Mouse (Mus musculus) brain, embryonic 14.5 days (tissue): ENCODE data around the gene Unc119. TPM values are rescaled to one million over a fixed set of nuclear protein-coding genes. Genes with fewer than 3 reads are reported as not detected.

Experiments
- DNase-seq: peaks from one replicate; pipeline ENCODE4 v3.0.0-alpha.2; 2011; ENCODE audit warnings: low read depth
- CTCF ChIP-seq: fragments of 200-500 bp; IDR thresholded peaks from 2 replicates; pipeline ENCODE4 v1.5.1; 2012; ENCODE audit warnings: inconsistent platforms, mild to moderate bottlenecking, moderate library complexity, borderline replicate concordance; ENCODE audit not compliant: insufficient read depth, insufficient read length; ENCODE audit errors: extremely low read depth
- POLR2A ChIP-seq: fragments of 200-500 bp; IDR thresholded peaks from 2 replicates; pipeline ENCODE4 v1.6.1; 2012; ENCODE audit warnings: mild to moderate bottlenecking, inconsistent platforms, borderline replicate concordance; ENCODE audit not compliant: poor library complexity, insufficient read depth, insufficient read length, severe bottlenecking; ENCODE audit errors: extremely low read depth
- polyA plus RNA-seq: library from polyadenylated mRNA; depleted of rRNA; stranded (reverse); fragments of >200 nt; gene quantifications from 2 replicates; pipeline ENCODE4 v1.2.3, GENCODE M21; 2012

Unc119 gene
- polyA plus RNA-seq, 1 experiment: 137 TPM

DNA sequence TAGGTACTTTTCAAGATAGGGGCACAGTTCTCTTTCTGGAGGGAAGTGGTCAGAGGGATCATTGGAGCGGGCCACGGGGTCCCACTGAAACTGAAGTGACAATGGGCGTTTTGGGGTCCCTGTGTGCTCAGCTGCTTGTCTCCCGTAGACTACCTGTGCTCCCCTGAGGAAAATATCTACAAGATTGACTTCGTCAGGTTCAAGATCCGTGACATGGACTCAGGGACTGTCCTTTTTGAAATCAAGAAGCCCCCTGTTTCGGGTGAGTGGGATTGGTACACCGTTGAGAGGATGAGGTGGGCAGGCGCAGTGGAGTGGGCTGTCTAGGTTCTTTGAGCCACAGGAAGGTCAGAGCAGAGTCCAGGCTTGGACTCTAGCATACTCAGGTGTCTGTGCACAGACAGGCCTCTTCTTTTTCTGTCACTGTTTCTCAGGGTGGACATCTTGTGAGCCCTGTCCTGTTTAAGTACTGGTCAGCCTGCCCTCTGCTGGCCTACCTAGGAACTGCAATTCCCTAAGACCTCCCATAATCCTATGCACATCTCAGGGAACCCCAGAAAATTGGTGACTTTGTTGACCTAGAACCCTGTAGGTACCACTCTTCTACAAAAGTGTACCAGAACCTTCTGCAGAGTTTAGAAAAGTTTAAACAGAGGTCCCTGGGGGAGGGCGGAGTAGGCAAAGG, 3.9 kb downstream of the Unc119 start:
- DNase-seq: peak; percentile 88

DNA sequence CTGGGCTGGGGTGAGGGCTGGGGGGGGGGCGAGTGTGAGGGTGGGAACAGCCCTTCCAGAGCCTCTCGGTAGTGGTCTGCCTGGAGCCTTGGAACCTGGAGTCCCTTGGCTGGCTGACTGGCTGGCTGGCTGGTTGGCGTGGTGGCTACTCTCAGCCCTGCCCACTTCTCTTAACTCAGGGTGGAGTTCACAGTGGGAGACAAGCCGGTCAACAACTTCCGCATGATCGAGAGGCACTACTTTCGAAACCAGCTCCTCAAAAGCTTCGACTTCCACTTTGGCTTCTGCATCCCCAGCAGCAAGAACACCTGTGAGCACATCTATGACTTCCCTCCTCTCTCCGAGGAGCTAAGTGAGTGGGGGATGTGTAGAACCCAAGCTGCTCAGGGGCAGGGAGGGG, 4.6 kb downstream of the Unc119 start:
- no peak for TF ChIP-seq CTCF
- no peak for TF ChIP-seq POLR2A
- no peak for DNase-seq

More for the DNA sequence above, 3.9 kb downstream of the Unc119 start:
- peak; percentile 80; the same call in 1 of the 2 replicates for TF ChIP-seq CTCF
- no peak for TF ChIP-seq POLR2A

DNA sequence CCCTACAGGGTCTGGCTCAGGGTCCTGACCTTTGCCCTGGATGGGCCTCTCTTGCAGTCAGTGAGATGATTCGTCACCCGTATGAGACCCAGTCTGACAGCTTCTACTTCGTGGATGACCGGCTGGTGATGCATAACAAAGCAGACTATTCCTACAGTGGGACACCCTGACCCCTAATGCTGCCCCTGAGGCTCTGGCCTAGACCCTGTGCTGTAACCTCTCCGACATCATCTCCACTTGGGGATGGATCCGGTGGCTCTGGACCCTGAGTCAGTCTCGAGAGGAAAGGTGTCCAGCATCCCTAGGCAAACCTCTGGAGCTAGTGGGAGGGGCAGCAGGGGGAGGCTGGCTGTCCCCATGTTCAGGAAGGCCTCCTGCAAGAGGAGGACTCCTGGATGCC, 5.2 kb downstream of the Unc119 start:
- TF ChIP-seq CTCF (no peak), POLR2A (no peak)
- DNase-seq: no peak

DNA sequence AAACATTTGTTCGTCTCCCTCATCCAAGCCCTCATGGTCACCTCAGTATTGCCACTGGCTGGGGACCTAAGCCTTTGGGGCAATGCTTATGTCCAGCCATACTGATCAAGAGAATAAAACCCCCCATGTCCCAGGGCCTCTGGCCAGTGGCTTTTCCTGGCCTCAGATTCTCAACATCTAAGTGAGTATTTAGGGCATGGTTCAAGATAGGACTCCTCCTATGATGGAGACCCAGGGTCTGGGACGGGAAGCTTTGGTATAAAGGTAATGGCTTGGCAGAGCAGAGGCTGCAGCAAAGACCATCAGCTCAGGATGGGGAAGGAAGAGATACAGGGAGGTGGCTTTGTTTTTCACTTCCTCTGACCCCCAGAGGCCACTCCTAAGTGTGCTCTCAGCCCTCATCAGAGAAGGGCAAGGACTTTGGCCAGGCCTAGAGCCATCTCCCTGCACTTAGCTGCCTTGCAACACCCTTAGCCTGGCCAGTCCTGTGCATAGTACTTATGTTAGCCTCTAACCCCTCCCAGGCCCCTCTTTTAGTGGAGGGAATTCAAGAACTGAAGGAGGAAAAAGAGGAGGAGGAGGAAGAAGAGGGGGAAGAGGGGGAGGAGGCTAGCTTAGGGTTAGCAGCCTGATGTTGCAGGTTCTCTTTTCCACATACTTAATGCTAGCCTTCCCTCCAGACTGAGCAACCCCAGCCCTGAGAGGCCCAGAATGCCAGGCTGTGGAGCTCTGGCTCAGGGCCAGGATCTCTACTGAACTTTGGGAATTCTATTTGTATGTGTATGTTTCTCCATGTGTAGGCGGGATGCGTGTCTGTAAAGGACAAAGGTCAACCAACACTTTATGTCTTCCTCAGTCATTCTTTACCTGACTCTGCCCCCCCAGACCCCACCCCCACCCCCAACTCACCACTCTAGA, 6.4 kb downstream of the Unc119 start:
- no peak for DNase-seq
- TF ChIP-seq POLR2A (no peak), CTCF (no peak)

DNA sequence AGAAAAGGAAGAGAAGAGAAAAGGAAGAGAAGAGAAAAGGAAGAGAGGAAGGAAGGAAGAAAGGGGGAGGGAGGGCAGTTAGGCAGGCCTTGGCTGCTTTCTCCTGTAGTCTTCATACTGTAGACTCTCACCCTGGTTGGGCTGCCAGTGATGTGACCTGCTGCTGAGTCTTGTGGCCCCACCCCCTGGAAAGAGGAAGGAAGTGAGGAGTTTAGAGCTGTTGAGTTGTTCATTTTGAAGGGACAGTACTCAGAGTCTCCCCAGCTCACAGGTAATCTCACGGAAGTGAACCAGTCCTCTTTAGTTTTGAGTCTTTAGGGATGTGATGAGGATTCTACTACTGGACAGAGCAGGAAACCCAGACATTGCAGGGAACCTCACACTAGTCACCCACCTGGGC, 9.8 kb downstream of the Unc119 start:
- no peak for DNase-seq
- TF ChIP-seq CTCF (no peak), POLR2A (no peak)

DNA sequence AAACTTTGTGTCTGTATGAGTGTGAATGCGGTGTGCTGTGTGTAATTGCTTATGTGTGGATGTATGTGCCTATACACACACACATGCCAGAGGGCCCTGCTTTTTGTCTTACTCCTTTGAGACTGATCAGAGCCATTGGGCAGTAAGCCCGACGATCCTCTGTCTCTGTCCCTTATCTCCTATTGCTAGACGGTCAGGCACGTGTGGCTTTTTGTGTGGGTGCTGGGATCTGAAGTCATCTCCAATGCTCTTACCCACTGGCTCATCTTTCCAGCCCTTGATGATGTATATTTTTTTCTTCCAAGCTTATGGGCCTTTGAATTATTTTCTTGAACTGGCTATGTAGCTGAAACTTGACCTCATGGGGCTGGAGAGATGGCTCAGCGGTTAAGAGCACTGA, 11.6 kb downstream of the Unc119 start:
- DNase-seq: no peak
- TF ChIP-seq POLR2A: no peak
- TF ChIP-seq CTCF: no peak

DNA sequence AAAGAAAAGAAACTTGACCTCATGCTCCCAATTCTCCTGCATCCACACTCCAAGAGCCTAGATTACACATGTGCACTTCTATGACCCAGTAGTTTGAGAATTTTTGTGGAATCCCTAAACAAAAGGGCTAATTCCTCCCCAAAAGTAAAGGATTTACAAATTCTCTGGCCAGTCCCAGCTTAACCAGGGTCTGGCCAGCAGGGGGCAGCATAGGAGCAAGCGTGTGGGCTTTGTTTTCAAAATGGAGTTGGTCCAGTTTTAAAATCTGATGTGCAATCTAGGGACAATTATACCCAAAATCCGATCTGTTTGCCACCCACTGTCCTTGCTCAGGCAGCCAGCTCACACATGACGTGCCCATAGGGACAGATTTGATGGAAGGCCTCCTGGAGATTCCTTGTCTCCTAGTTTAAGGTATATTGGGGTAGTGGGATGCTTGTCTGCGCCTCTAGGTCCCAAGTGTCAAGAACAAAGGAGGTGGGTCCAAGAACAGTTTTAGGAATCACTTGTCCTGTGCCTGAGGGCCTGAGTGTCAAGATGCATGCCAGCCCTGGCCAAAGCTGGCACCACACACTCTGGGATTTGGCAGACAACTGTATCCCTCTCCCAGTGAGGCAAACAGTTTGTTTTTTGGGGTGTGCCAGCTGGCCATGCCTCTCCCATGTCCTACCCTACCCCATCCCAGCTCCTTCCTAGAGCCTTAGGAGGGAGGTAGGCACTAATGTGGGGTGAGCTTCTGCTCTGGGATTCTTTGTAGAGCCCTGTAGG, 12.4 kb downstream of the Unc119 start:
- TF ChIP-seq CTCF (peak; percentile 86), POLR2A (no peak)

DNA sequence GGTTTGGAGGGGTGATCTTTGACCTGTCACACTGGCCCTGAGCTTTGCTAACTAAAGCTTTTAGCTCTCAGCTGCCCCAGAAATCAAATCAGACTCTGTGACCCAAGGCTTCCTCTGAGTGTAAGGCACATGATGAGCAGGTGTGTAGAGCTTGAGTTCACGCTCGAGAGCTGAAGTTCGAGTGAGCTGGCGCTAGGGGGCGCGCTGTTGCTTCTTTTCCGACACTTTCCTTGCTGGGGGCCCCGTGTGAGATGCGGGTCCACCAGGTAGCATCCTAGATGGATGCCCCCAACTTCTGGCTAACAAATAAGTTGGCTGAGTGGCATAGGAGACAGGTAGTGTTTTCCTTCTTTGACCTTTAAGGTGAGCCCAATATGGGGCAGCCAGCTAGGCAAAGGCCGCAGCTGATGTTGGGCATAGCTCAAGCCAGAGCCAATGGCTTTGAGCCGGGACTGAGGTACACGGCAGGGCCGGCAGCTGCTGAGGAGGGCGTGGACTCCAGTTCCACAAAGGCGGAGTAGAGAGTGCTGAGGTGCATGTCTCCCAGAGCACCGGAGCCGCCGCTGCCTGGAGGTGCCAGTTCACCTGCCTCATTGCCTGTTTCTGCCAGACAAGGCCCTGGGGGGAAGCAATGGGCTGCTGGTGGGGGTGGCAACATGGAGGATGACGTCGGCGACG, 15.2 kb downstream of the Unc119 start:
- TF ChIP-seq CTCF (peak; percentile 63), POLR2A (no peak)
- DNase-seq: no peak

More for the DNA sequence above, 12.4 kb downstream of the Unc119 start:
- DNase-seq: peak; percentile 74

DNA sequence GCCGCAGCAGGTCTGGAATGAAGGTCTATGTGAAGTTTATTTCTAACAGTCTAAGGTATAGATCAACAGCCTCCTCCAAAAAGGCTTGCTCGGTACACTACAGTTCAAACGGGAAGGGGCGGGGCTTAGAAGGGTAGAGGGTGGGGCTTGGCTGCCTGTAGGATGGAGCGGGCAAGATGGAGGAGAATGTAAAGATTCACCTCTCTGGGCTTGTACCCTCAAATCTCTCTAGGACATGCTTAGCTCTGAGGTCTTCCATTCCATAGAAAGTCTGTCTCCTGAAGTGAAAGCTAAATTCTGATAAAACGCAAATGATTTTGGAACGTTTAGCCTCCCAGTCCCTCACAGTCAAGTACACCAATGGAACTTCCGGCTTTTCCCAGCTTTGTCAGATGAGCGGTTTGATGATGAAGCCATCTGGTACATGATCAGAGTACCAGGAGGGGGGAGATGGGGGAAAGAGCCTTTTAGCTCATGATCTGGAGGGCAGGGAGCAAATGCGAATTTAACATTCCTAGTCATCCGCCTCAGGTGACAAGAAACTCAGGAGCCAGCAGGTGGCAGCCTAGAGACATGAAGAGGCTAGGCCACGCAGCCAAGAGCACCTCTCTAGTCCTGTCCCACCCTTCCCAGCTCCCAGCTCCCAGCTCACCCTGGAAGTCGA, 17.0 kb downstream of the Unc119 start:
- TF ChIP-seq POLR2A (no peak), CTCF (peak; percentile 71)
- DNase-seq: peak; percentile 85

DNA sequence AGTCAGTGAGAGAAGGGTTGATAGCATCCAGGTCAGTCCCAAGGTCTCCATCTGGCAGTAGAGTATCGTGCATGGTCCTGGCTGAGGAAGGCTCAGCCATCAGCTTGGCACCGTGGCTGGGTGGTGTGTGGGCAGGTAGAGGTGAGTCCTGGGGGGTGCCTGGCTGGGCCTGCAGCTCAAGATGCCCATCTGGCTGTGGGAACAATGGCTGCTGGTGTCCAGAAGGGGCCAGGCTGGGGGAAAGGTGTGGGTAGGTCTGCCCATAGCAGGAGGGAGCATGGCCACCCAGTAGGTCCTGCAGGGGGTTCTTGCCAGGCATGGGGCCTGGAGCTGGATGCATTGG, 17.5 kb downstream of the Unc119 start:
- no peak for TF ChIP-seq CTCF
- TF ChIP-seq POLR2A: no peak
- no peak for DNase-seq

DNA sequence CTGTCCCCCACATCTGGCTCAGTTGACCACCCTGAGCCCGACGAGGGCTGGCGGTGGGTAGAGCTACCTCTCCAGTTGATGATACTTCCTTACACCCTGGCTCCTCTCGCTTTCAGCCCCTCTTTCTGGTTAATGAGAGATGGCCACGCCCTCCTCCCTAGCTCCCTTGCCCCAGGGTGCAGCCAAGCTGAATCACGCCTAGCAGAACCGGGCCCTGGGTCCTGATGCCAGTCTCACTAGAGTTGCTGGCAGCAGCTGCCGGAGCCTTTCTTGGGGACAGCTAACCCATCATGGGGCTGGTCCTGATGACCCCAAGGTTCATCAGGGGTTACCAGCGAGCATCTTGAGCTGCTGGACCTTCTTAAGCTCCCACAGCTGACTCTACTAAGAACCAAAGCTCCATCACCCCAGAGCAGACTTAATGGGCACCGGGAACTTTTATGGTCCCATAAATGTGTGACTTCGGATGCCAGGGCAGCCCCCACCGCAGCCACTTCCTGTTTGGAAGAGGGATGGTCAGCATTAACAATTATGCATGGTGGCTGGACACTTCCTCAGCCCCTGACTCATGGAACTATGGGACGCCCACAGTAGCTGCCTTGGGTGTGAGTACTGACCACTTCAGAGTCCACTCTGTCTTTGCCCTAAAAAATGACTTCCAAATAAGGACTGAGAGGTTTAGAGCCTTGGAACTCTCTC, 20.2 kb downstream of the Unc119 start:
- no peak for DNase-seq
- TF ChIP-seq CTCF (no peak), POLR2A (no peak)
